Mouse (Mus musculus): Measurements from ENCODE around the gene Cd72. TPM values are rescaled to one million over a fixed set of nuclear protein-coding genes. Genes with fewer than 3 reads are reported as not detected.

Gene Cd72
- polyA plus RNA-seq, 1 experiment, result not detected

DNA sequence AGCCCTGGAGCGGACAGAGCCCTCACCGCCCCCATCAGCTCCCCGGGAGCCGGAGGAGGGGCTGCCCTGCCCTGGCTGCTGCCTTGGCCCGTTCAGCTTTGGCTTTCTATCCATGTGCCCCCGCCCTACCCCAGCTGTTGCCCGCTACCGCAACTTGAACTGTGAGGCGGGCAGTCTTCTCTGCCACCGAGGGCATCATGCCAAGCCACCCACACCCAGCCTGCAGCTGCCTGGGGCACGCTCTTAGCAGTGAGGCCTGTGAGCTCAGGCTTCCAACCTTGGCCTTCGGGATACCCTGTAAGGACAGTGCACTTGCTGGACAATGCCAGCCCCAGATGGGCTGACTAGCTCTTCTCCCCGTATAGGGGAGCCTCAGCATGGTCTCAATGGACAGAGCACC, 7.2 kb downstream of the Cd72 start:
- no peak for TF ChIP-seq GATA1 (IDR thresholded peaks at IDR 0.05; ENCODE audit: low read length)

DNA sequence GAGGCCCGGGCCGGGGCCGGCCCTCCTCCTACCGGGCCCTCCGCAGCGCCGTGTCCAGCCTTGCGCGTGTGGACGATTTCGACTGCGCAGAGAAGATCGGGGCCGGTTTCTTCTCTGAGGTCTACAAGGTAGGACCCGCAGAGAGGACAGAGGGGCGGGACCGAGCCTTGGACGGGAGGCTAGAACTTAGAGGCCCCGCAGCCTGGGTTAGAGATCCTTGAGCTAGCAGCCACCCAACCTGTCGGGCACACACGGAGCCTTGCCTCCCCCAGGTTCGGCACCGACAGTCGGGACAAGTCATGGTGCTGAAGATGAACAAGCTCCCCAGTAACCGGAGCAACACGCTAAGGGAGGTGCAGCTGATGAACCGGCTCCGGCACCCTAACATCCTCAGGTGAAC, 10.9 kb downstream of the Cd72 start:
- TF ChIP-seq GATA1 (IDR thresholded peaks at IDR 0.05; ENCODE audit: low read length), result no peak

DNA sequence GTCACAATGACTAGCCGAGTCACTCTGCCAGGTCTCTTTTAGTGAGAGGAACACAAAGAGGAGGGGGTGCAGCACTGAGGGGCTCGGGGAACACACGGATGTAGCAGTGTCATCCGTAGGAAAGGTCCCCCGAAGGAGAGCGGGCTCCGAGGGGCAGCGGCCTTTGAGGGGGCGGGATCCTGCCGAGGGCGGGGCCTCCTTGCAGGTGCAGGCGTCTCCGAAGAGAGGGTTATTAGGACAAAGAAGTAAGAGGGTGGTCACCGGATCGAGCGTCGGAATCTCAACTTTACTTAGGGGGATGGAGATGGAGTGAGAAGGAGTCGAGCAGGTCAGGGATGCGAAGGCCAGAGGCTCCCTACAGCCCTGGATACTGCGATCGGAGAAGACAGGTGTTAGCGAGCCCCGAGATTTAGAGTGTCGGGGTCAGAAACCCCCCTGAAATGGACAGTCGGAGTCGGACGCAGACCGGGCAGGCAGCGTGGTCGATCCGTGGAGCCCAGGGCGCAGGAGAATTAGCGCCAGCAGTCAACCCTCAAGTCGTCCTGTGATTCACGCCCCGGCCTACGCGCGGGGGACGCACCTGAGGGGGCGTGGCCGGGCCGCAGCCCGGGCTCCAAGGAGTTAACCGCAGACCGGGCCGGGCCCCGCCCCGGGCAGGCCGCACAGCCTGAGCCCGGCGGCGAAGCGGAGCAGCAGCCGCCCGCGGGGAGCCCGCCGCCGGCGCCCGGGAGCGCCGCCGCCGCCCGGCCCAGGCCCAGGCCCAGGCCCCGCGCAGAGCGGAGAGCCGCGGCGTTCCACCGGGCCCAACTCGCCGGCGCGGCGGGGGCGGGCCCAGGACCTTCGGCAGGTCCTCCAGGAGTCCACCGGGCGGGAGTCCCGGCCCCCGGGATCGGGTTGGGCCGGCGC, 11.7 kb downstream of the Cd72 start:
- no peak for TF ChIP-seq GATA1 (IDR thresholded peaks at IDR 0.05; ENCODE audit: low read length)

DNA sequence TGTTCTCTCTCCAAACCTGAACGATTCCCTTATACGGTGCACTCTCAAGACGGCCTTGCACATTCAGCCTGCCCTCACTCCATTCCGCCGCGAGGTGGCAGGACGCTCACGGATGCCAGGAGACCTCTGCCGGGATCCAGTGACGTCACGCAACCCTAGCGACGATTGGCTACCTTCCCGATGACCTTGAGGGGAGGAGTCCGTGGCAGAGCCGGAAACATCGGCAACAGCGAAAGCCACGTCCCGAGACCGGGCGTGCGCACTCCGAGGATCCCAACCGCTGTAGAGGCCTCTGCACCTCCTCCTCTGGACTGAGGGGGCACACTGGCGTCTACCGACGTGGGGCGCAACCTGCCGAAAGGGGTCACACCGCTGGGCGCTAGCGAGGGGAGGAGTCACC, 12.4 kb downstream of the Cd72 start:
- TF ChIP-seq GATA1 (IDR thresholded peaks at IDR 0.05; ENCODE audit: low read length), result no peak

DNA sequence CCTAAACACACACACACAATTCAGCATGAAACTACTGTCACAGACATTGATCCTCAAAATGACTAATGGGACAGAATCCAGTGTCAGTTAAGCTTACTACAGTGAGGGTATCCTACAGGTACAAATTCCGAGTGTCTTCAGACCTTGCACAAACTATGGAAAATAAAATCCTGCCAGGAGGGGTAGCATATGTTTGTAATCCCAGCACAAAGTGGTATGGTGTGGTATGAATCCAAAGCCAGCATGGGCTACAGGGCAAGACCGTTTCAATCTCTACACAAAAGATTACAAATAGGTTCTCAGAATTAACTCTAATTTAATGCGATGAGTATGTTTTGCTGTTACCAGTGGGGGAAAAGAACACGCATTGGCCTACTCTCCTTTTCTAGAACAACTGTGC, 12.8 kb downstream of the Cd72 start, which contains the start of gene Tesk1:
Gene Tesk1 (plus strand): TSS at position 301 of the 400 bp plus-strand sequence.
- TF ChIP-seq GATA1 (IDR thresholded peaks at IDR 0.05; ENCODE audit: low read length), result no peak

DNA sequence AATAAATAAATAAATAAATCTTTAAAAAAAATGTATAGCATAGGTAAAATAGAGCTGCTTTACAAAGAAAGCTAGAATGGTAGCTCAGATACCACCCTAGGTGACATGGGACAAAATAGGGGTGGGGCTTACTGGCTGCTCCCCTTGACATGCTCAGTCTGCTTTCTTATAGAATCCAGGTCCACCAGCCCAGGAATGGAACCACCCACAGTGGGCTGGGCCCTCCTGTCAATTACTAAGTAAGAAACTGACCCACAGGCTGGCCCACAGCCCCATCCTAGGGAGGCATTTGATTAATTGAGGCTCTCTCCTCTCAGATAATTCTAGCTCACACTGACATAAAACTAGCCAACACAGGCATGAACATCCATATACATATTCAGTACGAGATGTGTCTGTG, 21.6 kb downstream of the Cd72 start:
- TF ChIP-seq GATA1 (IDR thresholded peaks at IDR 0.05; ENCODE audit: low read length), result no peak

DNA sequence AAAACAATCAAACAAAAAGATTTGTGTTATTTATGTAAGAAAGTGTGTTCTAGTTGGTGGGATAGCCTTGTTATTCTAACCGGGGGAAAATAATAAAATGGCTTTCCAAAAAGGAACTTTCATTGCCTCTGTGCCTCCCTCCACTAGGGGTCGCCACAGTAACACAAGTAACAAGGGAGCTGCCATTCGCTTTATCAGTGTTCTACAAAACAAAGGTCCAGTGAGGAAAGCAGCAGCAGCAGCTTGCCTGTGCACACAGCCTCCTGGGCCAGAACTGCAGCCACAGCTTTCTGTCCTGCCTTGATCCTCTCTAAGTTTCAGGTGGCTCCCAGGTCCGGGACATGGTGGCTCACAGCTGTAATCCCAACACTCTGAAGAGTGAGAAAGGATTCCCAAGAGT, 22.7 kb downstream of the Cd72 start:
- no peak for TF ChIP-seq GATA1 (IDR thresholded peaks at IDR 0.05; ENCODE audit: low read length)

DNA sequence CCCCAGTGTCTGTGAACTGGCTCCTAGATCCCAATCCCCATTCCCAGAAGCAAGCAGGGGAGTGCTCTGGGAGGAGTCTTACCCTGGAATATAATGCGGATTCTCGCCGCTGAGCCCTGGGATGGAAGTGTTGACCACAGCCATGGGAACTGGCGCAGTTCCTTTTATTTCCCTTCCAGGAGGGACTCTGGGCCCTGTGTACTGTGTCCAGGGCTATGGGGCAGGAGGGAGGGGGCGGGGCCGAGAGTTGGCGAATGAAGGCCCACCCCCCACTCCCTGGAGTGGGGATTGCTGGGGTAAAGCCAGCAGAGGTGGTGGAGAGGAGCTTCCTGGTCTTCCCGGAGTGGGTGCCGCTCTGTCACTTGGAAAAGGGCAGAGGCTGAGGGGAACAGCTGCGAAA, 25.5 kb downstream of the Cd72 start, which contains the start of gene Fam166b:
Gene Fam166b (minus strand): TSS at position 189 of the 400 bp plus-strand sequence.
- TF ChIP-seq GATA1 (IDR thresholded peaks at IDR 0.05; ENCODE audit: low read length), result no peak

DNA sequence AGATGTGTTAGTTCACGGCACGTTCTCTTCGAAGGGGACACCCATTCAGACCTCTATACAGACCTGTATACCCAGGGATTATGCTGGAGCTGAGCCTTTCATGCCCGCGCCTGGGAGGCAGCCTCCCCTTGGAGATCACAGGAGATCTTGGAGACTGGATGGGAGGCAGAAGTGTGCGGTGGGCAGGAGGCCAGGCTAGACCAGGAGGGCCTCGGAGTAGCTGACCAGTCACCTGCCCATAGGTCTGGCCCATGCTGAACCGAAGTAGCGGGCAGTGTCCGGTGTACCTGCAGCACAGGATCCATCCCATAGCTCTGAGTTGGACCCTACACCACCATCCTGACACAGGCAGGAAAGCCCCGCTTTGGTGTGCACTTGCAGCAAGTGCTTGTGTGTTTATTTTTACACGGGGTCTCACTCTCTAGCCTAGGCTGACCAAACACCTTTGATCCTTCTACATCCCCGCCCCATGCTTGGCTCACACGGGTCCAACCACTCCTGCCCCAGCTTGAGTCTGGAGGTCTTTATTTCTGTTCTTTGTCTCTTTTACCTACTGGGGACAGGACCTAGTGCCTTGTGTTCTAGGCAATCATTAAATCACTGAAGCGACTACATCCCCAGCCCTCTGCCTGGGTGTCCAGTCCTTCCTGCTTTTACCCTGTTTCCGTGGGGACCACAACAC, 26.1 kb downstream of the Cd72 start:
- no peak for TF ChIP-seq GATA1 (IDR thresholded peaks at IDR 0.05; ENCODE audit: low read length)

DNA sequence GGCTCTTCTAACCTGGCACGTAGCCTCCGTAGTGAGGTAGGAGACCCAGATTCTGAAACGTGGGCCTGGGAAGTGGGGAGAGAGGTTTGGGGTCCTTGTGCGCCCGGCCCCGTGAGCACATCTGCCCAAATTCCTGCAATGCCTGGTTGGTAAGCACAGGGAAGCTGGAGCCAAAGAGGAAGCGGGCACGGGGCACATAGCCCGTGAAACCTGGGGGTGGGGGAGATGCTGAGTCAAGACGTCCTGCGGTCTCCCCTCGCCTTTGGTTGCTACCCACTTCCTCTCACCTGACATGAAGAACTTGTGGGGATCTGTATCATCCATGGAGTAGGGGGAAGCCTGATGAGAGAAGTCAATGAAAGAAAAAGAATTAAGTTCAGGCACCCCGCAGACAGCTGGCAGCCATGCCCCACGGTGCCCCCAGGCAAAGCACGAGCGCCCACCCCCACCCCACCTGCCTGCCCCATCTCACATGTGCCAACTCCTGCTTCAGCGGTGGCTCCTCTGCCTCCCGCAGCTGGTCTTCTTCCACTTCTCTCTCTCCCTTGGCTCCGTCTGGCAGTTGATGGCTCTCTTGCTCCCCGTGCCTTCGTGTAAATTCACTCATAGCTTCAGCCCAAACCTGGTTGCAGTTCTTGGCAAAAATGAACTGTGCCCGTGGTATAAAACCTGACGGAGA, 26.8 kb downstream of the Cd72 start:
- TF ChIP-seq GATA1 (IDR thresholded peaks at IDR 0.05; ENCODE audit: low read length), result no peak

DNA sequence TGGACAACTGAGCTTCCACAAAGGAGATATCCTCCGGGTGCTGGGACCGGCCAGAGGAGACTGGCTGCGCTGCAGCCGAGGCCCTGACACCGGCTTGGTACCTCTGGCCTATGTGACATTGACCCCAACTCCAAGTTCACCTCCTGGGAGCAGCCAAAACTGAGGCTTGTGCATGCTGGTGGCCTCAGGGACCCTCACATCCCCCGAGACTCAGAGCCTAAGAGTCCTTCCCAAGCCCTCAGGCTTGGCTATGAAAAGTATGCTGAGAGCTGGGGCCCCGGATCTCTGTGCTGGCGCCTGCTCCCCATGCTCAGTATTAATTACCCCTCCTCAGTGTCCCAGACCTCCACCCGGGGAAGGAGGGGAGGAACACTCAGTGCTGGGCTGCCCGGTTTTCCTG, 27.9 kb downstream of the Cd72 start:
- no peak for TF ChIP-seq GATA1 (IDR thresholded peaks at IDR 0.05; ENCODE audit: low read length)

DNA sequence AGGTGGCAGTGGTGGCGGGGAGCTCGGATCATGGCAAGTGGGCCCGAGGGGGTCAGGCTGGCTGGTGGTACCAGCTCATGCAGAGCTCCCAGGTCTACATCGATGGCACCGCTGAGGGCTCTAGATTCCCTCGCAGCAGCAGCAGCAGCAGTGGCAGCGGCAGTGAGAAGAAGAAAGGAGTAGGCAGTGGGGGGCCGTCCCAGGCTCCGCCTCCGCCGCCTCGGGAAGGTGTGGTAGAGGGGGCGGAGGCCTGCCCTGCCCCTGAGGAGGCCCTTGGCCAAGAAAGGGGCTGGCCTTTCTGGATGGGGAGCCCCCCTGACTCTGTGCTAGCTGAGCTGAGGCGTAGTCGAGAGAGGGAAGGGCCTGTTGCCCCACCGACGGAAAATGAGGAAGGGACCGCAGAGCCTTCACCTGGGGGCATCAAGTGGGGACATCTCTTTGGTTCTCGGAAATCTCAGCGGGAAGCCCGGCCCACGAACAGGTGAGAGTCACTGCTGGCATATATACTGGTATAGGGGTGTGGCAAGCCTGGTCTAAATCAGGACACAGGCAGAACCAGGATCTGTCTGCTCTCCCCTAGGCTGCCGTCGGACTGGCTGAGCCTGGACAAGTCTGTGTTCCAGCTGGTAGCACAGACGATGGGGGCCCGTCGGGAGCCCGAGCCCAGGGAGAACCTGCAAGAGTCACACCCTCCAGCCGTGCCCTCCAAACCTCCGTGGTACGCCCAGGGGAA, 28.6 kb downstream of the Cd72 start:
- TF ChIP-seq GATA1 (IDR thresholded peaks at IDR 0.05; ENCODE audit: low read length), result no peak

DNA sequence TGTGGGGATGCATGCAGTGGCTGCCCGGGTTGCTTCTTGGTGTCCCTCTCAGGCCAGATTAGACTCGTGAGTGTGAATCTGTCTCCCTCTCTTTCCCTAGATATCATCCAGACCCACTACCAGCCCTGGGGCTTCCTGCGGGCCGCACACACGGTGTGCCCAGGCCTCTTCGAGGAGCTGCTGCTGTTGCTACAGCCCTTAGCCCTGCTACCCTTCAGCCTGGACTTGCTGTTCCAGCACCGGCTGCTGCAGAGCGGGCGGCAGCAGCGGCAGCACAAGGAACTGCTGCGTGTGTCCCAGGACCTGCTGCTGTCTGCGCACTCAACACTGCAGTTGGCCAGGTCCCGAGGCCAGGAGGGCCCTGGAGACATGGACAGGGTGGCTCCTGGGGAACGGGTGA, 29.2 kb downstream of the Cd72 start:
- no peak for TF ChIP-seq GATA1 (IDR thresholded peaks at IDR 0.05; ENCODE audit: low read length)

DNA sequence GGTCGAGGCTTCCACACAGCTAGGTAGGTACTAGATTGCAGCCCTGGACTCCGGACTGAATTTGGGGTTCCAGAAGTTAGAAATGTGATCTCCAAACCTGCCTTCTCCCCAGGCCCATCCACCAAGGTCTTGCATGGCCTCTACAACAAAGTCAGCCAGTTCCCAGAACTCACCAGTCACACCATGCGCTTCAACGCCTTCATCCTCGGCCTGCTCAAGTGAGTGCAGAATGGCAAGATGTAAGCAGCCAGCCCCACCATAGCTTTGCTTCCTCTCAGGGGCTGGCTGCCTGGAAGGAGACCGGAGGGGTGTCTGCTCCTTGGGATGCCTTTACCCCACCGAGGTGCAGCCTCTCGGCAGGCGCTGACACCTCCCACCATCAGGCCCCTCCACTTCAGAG, 30.4 kb downstream of the Cd72 start:
- TF ChIP-seq GATA1 (IDR thresholded peaks at IDR 0.05; ENCODE audit: low read length), result no peak

DNA sequence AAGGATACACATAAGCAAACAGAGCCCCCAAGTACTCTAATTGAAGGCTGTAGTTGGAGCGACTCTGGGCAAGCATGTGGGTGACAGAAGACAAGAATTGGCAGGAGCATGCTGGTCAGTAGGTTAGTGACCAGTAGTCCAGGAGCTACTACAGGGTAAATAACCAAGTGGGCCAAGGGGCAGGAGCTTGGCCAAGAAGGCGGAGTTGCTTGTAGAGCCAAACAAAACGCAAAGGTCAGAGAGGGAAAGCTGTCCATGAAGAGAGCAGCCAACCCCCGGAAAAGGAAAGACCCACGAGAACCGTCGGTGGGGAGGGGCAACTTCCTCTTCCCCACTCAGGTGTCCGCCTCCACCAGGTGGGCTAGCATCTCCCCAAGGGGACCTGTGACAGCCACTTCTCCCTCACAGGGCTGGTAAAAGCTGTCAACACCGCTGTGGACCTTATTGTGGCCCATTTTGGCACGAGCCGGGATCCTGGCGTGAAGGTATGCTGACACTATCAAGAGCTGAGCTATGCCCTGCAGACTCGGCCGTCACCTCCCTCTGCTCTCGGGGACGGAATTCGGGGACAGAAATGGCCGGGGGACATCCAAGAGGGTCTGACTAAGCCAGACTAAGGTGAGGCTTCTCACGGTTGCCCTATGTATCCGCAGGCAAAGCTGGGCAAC, 31.0 kb downstream of the Cd72 start:
- no peak for TF ChIP-seq GATA1 (IDR thresholded peaks at IDR 0.05; ENCODE audit: low read length)

All from G1E-ER4 (cell line).